Mouse (Mus musculus) embryonic fibroblast, embryonic 13.5 days (primary cell): ENCODE measurements at regions not wholly inside any gene's neighbourhood (a gene's known extent, or its start where the extent isn't known, plus 50 kb on each side); places are given as distances from the start of the nearest gene placed in this dataset.

Source experiments
- CTCF ChIP-seq: IDR thresholded peaks from 2 replicates; pipeline ENCODE4 v1.5.1; 2011; ENCODE audit warnings: mild to moderate bottlenecking, control low read depth, low read length, moderate library complexity, borderline replicate concordance; ENCODE audit not compliant: insufficient read depth
- POLR2A ChIP-seq: IDR thresholded peaks from 2 replicates; pipeline ENCODE4 v1.6.1; 2011; ENCODE audit warnings: low read depth, mild to moderate bottlenecking, control low read depth, low read length, moderate library complexity

DNA sequence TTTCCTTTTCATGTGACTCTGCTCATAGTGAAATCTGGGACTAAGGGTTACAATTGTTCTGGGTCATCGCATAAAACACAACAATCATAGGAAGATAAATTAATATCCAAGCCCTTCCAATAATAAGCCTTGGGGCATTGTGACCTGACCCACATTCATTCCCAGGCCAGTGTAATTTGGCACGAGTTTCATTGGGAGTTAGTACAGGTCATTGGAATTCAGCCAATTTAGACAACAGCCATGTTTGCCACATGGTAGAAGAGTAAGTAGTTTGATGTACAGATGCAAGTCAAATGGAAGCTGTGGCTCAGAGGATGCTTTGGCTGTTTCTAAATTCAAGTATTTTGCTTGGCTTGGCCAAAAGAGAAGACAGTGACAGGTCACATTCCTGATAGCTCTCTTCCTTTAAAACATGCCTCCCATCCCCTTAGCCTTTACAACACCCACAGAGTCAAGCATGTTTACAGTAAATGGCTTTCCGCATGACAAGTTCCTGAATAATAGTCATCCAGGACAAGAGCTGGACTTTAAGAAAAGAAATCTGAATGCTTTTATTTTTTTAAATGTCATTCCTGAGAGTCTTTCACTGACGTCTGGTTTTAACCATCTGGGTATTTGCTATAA is 355.5 kb upstream of the Lcorl start:
- TF ChIP-seq CTCF (no peak), POLR2A (no peak)
